In genomic region chr17:28207092-28207491, GRCm38 (mm10) we compare ENCODE assay signal across 10 mouse cellular contexts. TPM values are rescaled to one million over a fixed set of nuclear protein-coding genes. Genes with fewer than 3 reads are reported as not detected.
DNase-seq lines count a peak whose midpoint lies in the region; ATAC-seq and TF ChIP-seq lines count a peak whose summit lies in the region.
"Had no signal": no experiment of that assay in that cellular context is flagged by ENCODE, and none has a peak within 500 bp of the region (broad histone marks: within the 10 kb centered on the region; RNA-seq: fewer than 3 reads in every experiment).

No protein-coding gene starts in this region.

- H3K9ac ChIP-seq in heart, embryonic 15.5 days = peak overlapping the region; percentile 64
- peak overlapping the region; percentile 67; the same call in 1 of the 2 replicates for H3K9ac ChIP-seq in ES-E14 (ENCODE audit: insufficient read depth, low read depth, low read length, poor library complexity, severe bottlenecking)
- H3K9ac ChIP-seq in liver, postnatal 0 days (replicated peaks) = peak overlapping the region; percentile 72

- ATAC-seq in heart, embryonic 15.5 days (replicated peaks; ENCODE audit: insufficient number of reproducible peaks, insufficient read depth, low FRiP score, low read depth) = no peak
- peak; percentile 5; the same call in 1 of the 2 replicates for ATAC-seq in liver, postnatal 0 days

- H3K36me3 ChIP-seq in heart, embryonic 15.5 days = 0 out of 2 replicates have a peak, but pooled peaks cover 3% of the 10 kb centered on the region
- no peaks in the 10 kb centered on the region; the same call in 1 of the 2 replicates for H3K36me3 ChIP-seq in ES-E14 (ENCODE audit: control insufficient read depth, insufficient read depth, low read length, poor library complexity, severe bottlenecking)
- peaks cover 30% of the 10 kb centered on the region for H3K36me3 ChIP-seq in hindbrain, embryonic 10.5 days
- peaks cover 4% of the 10 kb centered on the region; the same call in 1 of the 2 replicates for H3K36me3 ChIP-seq in liver, postnatal 0 days (replicated peaks; ENCODE audit: insufficient read depth, low read length)

- peak overlapping the region; percentile 79 for H3K27ac ChIP-seq in heart, embryonic 15.5 days
- H3K27ac ChIP-seq in ES-E14 (ENCODE audit: insufficient read depth, low read depth, low read length, poor library complexity, severe bottlenecking) = peak overlapping the region; percentile 26; the same call in 1 of the 2 replicates
- H3K27ac ChIP-seq in hindbrain, embryonic 10.5 days = peak overlapping the region; percentile 78; the same call in 1 of the 2 replicates
- peak overlapping the region; percentile 93 for H3K27ac ChIP-seq in liver, postnatal 0 days (ENCODE audit: low read depth)
- H3K27ac ChIP-seq: neural tube, embryonic 12.5 days had no signal

- DNase-seq in heart, adult 11 months = no peak
- no peak for DNase-seq in ES-E14 (ENCODE audit: low read depth, low spot score)
- DNase-seq in hindbrain, embryonic 10.5 days (ENCODE audit: low spot score) = no peak
- DNase-seq in liver, postnatal 0 days = no peak
- no peak for DNase-seq in adrenal gland, postnatal 25 days
- DNase-seq in gastrocnemius, postnatal 14 days = no peak
- DNase-seq in gastrocnemius, postnatal 25 days = no peak
- DNase-seq: cerebellum, adult 9-11 months had no signal

- H3K4me1 ChIP-seq in heart, embryonic 15.5 days (replicated peaks) = peaks cover 20% of the 10 kb centered on the region
- peaks cover 9 to 22% of the 10 kb centered on the region in 2 experiments for H3K4me1 ChIP-seq in ES-E14 (ENCODE audit: control insufficient read depth in 2 of 2, insufficient read depth in 2 of 2, low read length in 2 of 2, poor library complexity in 1 of 2)
- H3K4me1 ChIP-seq in hindbrain, embryonic 10.5 days (replicated peaks) = peaks cover 23% of the 10 kb centered on the region
- H3K4me1 ChIP-seq in liver, postnatal 0 days (ENCODE audit: insufficient read depth) = peaks cover 5% of the 10 kb centered on the region; the same call in 1 of the 2 replicates

- TF ChIP-seq EP300 in liver, postnatal 0 days (IDR thresholded peaks at IDR 0.05; ENCODE audit: low read depth) = no peak

- H3K4me3 ChIP-seq in heart, embryonic 15.5 days = peak overlapping the region; percentile 49; the same call in 1 of the 2 replicates
- no peak overlapping the region for H3K4me3 ChIP-seq in ES-E14 (ENCODE audit: insufficient read depth in 1 of 2, low read depth in 1 of 2, low read length in 2 of 2, poor library complexity in 1 of 2, severe bottlenecking in 1 of 2)
- H3K4me3 ChIP-seq in hindbrain, embryonic 10.5 days = no peak overlapping the region
- H3K4me3 ChIP-seq in liver, postnatal 0 days (ENCODE audit: low read depth, low read length) = no peak overlapping the region

- no peaks in the 10 kb centered on the region for H3K27me3 ChIP-seq in heart, embryonic 15.5 days
- peaks cover 21% of the 10 kb centered on the region for H3K27me3 ChIP-seq in hindbrain, embryonic 10.5 days (ENCODE audit: insufficient read depth, poor library complexity, severe bottlenecking)
- H3K27me3 ChIP-seq in liver, postnatal 0 days (ENCODE audit: insufficient read depth, low read length) = no peaks in the 10 kb centered on the region
- H3K27me3 ChIP-seq: neural tube, embryonic 12.5 days had no signal

- 61% methylated on average over 8 of the region's 8 CpGs for WGBS in heart, embryonic 15.5 days
- 75% methylated on average over 8 of the region's 8 CpGs for WGBS in hindbrain, embryonic 10.5 days
- 41% methylated on average over 8 of the region's 8 CpGs for WGBS in liver, postnatal 0 days (ENCODE audit: insufficient replicate concordance)

- H3K9me3 ChIP-seq in heart, embryonic 15.5 days (replicated peaks) = no peaks in the 10 kb centered on the region
- no peaks in the 10 kb centered on the region for H3K9me3 ChIP-seq in ES-E14 (ENCODE audit: control insufficient read depth, insufficient read depth, low read depth, low read length)
- no peaks in the 10 kb centered on the region for H3K9me3 ChIP-seq in hindbrain, embryonic 10.5 days
- H3K9me3 ChIP-seq in liver, postnatal 0 days (ENCODE audit: low read length) = no peaks in the 10 kb centered on the region
- H3K9me3 ChIP-seq: neural tube, embryonic 12.5 days had no signal

- in situ Hi-C loops in ES-E14 (cut with MboI; ENCODE audit: low sequenced_read_pairs in 2 of 2, unreplicated experiment in 2 of 2) = no loop called here

- intact Hi-C loops in gastrocnemius, postnatal 14 days (cut with DNase I; ENCODE audit: low total_unique reads) = no loop called here

- no peak for TF ChIP-seq CTCF in liver, postnatal 0 days (IDR thresholded peaks at IDR 0.05; ENCODE audit: low read depth)

- peak overlapping the region; percentile 69 for H3K4me2 ChIP-seq in heart, embryonic 15.5 days
- peak overlapping the region; percentile 72 for H3K4me2 ChIP-seq in liver, postnatal 0 days (ENCODE audit: low read depth, low read length)

TF ChIP-seq in ES-E14, 5 proteins besides CTCF, POLR2A, EP300 and RAD21:
- TF ChIP-seq CHD2 (IDR thresholded peaks at IDR 0.05; ENCODE audit: low read depth, low read length) (no peak), ZNF384 (IDR thresholded peaks at IDR 0.05; ENCODE audit: low read depth, low read length) (no peak), ZC3H11A (IDR thresholded peaks at IDR 0.05; ENCODE audit: borderline replicate concordance, low read depth, low read length) (no peak), MAFK (IDR thresholded peaks at IDR 0.05; ENCODE audit: insufficient read depth, low read depth, low read length) (no peak), HCFC1 (IDR thresholded peaks at IDR 0.05; ENCODE audit: borderline replicate concordance, insufficient read depth, low read length) (no peak)
TF ChIP-seq in ES-E14: peak in this region for 0.

RNA-seq across cellular contexts. Expression of gene Def6, which starts 0.5 kb away (rescaled TPM):
- 4.2 and 12.0 TPM in 2 replicates for polyA plus RNA-seq in heart, embryonic 15.5 days (2015; fragmentation: Nextera tagmentation; extraction: Ambion mirVana)
- 17.6 and 20.8 TPM in 2 replicates for total RNA-seq in ES-E14 (2012; rRNA removed)
- 3.4 and 4.3 TPM in 2 replicates for polyA plus RNA-seq in hindbrain, embryonic 10.5 days (2016; fragmentation: Nextera tagmentation; extraction: Ambion mirVana)
- polyA plus RNA-seq in liver, postnatal 0 days (2015; fragmentation: Nextera tagmentation; extraction: Ambion mirVana) = 8.3 and 9.0 TPM in 2 replicates
- 1.8 and 3.1 TPM in 2 replicates for total RNA-seq in adrenal gland, postnatal 25 days (2021)
- total RNA-seq in gastrocnemius, postnatal 14 days (2021) = 1 to 10 TPM; 2.2 to 2.7 TPM
- total RNA-seq in gastrocnemius, postnatal 25 days (2021) = 1 to 10 TPM in 1 of 2 experiments, under 1 TPM in 1; 0.97 to 1.9 TPM

RNA-seq across cellular contexts. Expression of gene Ppard, which starts 25.4 kb away (rescaled TPM):
- polyA plus RNA-seq in heart, embryonic 15.5 days (2015; fragmentation: Nextera tagmentation; extraction: Ambion mirVana) = 1.1 and 1.4 TPM in 2 replicates
- total RNA-seq in ES-E14 (2012; rRNA removed) = 6.7 and 10.7 TPM in 2 replicates
- 1.8 and 2.0 TPM in 2 replicates for polyA plus RNA-seq in hindbrain, embryonic 10.5 days (2016; fragmentation: Nextera tagmentation; extraction: Ambion mirVana)
- polyA plus RNA-seq in liver, postnatal 0 days (2015; fragmentation: Nextera tagmentation; extraction: Ambion mirVana) = 0.66 and 0.73 TPM in 2 replicates
- total RNA-seq in adrenal gland, postnatal 25 days (2021) = 36.3 and 43.3 TPM in 2 replicates
- 10 to 100 TPM; 29.2 to 29.5 TPM for total RNA-seq in gastrocnemius, postnatal 14 days (2021)
- total RNA-seq in gastrocnemius, postnatal 25 days (2021) = 10 to 100 TPM; 29.1 to 30.2 TPM

RNA-seq across cellular contexts. Expression of gene Zfp523, which starts 30.2 kb away (rescaled TPM):
- polyA plus RNA-seq in heart, embryonic 15.5 days (2015; fragmentation: Nextera tagmentation; extraction: Ambion mirVana) = 17.3 and 25.3 TPM in 2 replicates
- 11.4 and 16.8 TPM in 2 replicates for total RNA-seq in ES-E14 (2012; rRNA removed)
- 36.1 and 39.8 TPM in 2 replicates for polyA plus RNA-seq in hindbrain, embryonic 10.5 days (2016; fragmentation: Nextera tagmentation; extraction: Ambion mirVana)
- 6.1 and 6.2 TPM in 2 replicates for polyA plus RNA-seq in liver, postnatal 0 days (2015; fragmentation: Nextera tagmentation; extraction: Ambion mirVana)
- 41.5 and 45.5 TPM in 2 replicates for total RNA-seq in adrenal gland, postnatal 25 days (2021)
- 10 to 100 TPM; 14.4 to 16.2 TPM for total RNA-seq in gastrocnemius, postnatal 14 days (2021)
- total RNA-seq in gastrocnemius, postnatal 25 days (2021) = 10 to 100 TPM; 11.4 to 11.6 TPM

Comparison
In these comparisons a context has a peak if more than half of its experiments do, and no peak if none do; other contexts are left out.
1. H3K27ac ChIP-seq: peak in every context shown above with its lines; median percentile 93 in liver, postnatal 0 days; 79 in heart, embryonic 15.5 days; 78 in hindbrain, embryonic 10.5 days; 26 in ES-E14.